Mouse (Mus musculus) kidney, postnatal 0 days (tissue): ENCODE data around the gene Bcat2. TPM values are rescaled to one million over a fixed set of nuclear protein-coding genes. Genes with fewer than 3 reads are reported as not detected.
A peak's percentile ranks its signal among the peaks of the same experiment; 100 is the strongest.

Source experiments
- ATAC-seq: fragments of 200-750 bp; cut with Nextera tagmentation; replicated peaks from 2 replicates; pipeline ENCODE4 v1.8.0; 2017; ENCODE audit warnings: low read depth, moderate number of reproducible peaks, moderate TSS enrichment, moderate library complexity; ENCODE audit not compliant: low FRiP score
- DNase-seq: peaks from one replicate; pipeline ENCODE4 v3.0.0-alpha.2; 2016; ENCODE audit warnings: low spot score
- H3K27ac ChIP-seq: fragments of 300-500 bp; sonication (generic); 2 replicates; pipeline ENCODE4 v1.5.1; 2014; ENCODE audit warnings: mild to moderate bottlenecking
- H3K27me3 ChIP-seq: fragments of 300-500 bp; sonication (generic); 2 replicates; pipeline ENCODE4 v1.6.1; 2014; ENCODE audit warnings: low read length, mixed read lengths; ENCODE audit not compliant: insufficient read depth
- H3K36me3 ChIP-seq: fragments of 300-500 bp; sonication (generic); 2 replicates; pipeline ENCODE4 v1.6.1; 2014; ENCODE audit warnings: low read length, mixed read lengths; ENCODE audit not compliant: insufficient read depth
- H3K4me1 ChIP-seq: fragments of 300-500 bp; sonication (generic); replicated peaks from 2 replicates; pipeline ENCODE4 v1.6.1; 2014; ENCODE audit warnings: antibody characterized with exemption, low read length, mixed read lengths; ENCODE audit not compliant: insufficient read depth
- H3K4me2 ChIP-seq: fragments of 300-500 bp; sonication (generic); 2 replicates; pipeline ENCODE4 v1.6.1; 2014; ENCODE audit warnings: mild to moderate bottlenecking, low read length, moderate library complexity, mixed read lengths
- H3K4me3 ChIP-seq: fragments of 300-500 bp; sonication (generic); replicated peaks from 2 replicates; pipeline ENCODE4 v1.5.1; 2014; ENCODE audit warnings: low read depth, low read length
- H3K9ac ChIP-seq: fragments of 300-500 bp; sonication (generic); 2 replicates; pipeline ENCODE4 v1.6.1; 2014; ENCODE audit warnings: low read depth, low read length
- H3K9me3 ChIP-seq: fragments of 300-500 bp; sonication (generic); replicated peaks from 2 replicates; pipeline ENCODE4 v1.6.1; 2016; ENCODE audit warnings: low read length, inconsistent platforms, mixed read lengths
- CTCF ChIP-seq: IDR thresholded peaks from 2 replicates; pipeline ENCODE4 v1.5.1; 2016; ENCODE audit warnings: antibody characterized with exemption, low read depth, mild to moderate bottlenecking, moderate library complexity
- WGBS: fragments of 180-500 bp; shearing (Covaris S2); extraction: QIAGEN DNeasy Blood & Tissue Kit; methylation state at CpG from one replicate; pipeline ENCODE4 v1.1.7; 2014; 5-methylcytosine and 5-hydroxymethylcytosine counted together
- polyA plus RNA-seq: library from polyadenylated mRNA; unstranded; fragments of >200 nt; fragmentation: Nextera tagmentation; extraction: Ambion mirVana; gene quantifications from 2 replicates; pipeline ENCODE4 v1.2.1, GENCODE M21; 2015

The Bcat2 gene
- polyA plus RNA-seq, 1 experiment from 2014 or later, result 92.7 TPM

DNA sequence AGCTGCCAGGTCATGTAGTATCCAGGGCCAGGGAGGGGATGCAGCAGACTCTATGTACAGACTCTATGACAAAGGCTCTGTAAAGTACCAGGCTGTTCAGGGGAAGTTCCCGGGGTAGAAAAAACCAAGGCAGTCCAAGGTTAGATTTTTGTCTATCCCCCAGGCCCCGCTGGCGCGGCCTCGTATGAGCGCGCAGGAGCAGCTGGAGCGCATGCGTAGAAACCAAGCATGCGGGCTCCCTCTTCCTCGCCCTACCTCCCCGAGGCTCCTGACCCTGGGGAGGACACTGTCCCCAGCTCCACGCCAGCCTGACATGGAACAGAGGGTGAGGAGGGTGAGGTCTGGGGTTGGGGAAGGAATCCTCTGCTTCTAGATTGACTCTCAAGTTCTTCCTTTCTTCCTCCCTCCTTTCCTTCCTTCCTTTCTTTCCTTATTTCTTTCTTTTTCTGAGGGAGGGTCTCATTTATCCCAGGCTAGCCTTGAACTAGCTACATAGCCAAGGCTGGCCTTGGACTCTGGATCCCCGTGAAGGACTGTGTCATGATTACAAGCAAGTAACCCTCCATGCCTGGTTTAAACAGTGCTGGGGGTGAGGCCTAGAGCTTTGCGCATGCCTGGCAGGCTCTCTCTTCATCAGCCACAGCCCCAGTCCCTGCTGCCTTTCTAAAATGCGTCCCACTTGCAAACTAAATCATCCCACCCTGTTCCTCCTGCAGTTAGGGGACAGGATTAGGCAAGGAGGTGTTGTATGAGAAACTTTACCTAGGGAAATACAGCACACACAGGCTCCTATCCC lies 20.1 kb upstream of the Bcat2 start:
- no peak for TF ChIP-seq CTCF

GRCm38 (mm10) chr7:45550821-45551511 lies 19.0 kb upstream of the Bcat2 start:
- Histone ChIP-seq H3K27me3 (no peaks in the 10 kb centered on the region), H3K4me2 (no peak overlapping the region), H3K4me3 (no peak overlapping the region), H3K36me3 (no peaks in the 10 kb centered on the region), H3K9ac (no peak overlapping the region), H3K4me1 (no peaks in the 10 kb centered on the region), H3K27ac (no peak overlapping the region), H3K9me3 (no peaks in the 10 kb centered on the region)
- WGBS, result 68% methylated on average over 11 of the region's 11 CpGs
- no peak for ATAC-seq
- TF ChIP-seq CTCF, result no peak
- no peak for DNase-seq

More for the DNA sequence above, 20.1 kb upstream of the Bcat2 start:
- ATAC-seq (no peak), DNase-seq (no peak)
- Histone ChIP-seq H3K36me3 (no peaks in the 10 kb centered on the region), H3K4me2 (no peak overlapping the region), H3K4me1 (no peaks in the 10 kb centered on the region), H3K4me3 (no peak overlapping the region), H3K27me3 (no peaks in the 10 kb centered on the region), H3K9ac (no peak overlapping the region), H3K27ac (no peak overlapping the region), H3K9me3 (no peaks in the 10 kb centered on the region)
- 87% methylated on average over 16 of the region's 16 CpGs for WGBS

GRCm38 (mm10) chr7:45551512-45551883 lies 18.5 kb upstream of the Bcat2 start:
- no peak overlapping the region for H3K27ac ChIP-seq
- no peaks in the 10 kb centered on the region for H3K9me3 ChIP-seq
- DNase-seq, result no peak
- no peak for ATAC-seq
- no peaks in the 10 kb centered on the region for H3K27me3 ChIP-seq
- H3K4me3 ChIP-seq, result no peak overlapping the region
- no peaks in the 10 kb centered on the region for H3K36me3 ChIP-seq
- no peak overlapping the region for H3K9ac ChIP-seq
- H3K4me1 ChIP-seq, result no peaks in the 10 kb centered on the region
- 85% methylated on average over 8 of the region's 8 CpGs for WGBS
- H3K4me2 ChIP-seq, result no peak overlapping the region
- TF ChIP-seq CTCF, result no peak

GRCm38 (mm10) chr7:45553519-45553918 lies 16.4 kb upstream of the Bcat2 start:
- Histone ChIP-seq H3K36me3 (no peaks in the 10 kb centered on the region), H3K4me1 (no peaks in the 10 kb centered on the region), H3K4me2 (no peak overlapping the region), H3K9me3 (no peaks in the 10 kb centered on the region), H3K4me3 (no peak overlapping the region), H3K9ac (no peak overlapping the region), H3K27me3 (no peaks in the 10 kb centered on the region), H3K27ac (peak overlapping the region; percentile 36; the same call in 1 of the 2 replicates)
- ATAC-seq (no peak), DNase-seq (no peak)
- WGBS, result 72% methylated on average over 8 of the region's 8 CpGs
- TF ChIP-seq CTCF, result no peak

- WGBS, result 97% methylated on average over 2 of the region's 2 CpGs
- H3K4me3 ChIP-seq, result no peak overlapping the region
- H3K4me2 ChIP-seq, result no peak overlapping the region
- H3K9me3 ChIP-seq, result no peaks in the 10 kb centered on the region
- no peaks in the 10 kb centered on the region for H3K27me3 ChIP-seq
- no peak for TF ChIP-seq CTCF
- H3K4me1 ChIP-seq, result no peaks in the 10 kb centered on the region
- DNase-seq (no peak), ATAC-seq (no peak)
- H3K9ac ChIP-seq, result no peak overlapping the region
- H3K36me3 ChIP-seq, result no peaks in the 10 kb centered on the region
- H3K27ac ChIP-seq, result peak overlapping the region; percentile 36; the same call in 1 of the 2 replicates
Measured at GRCm38 (mm10) chr7:45553990-45554389, 16.0 kb upstream of the Bcat2 start.

DNA sequence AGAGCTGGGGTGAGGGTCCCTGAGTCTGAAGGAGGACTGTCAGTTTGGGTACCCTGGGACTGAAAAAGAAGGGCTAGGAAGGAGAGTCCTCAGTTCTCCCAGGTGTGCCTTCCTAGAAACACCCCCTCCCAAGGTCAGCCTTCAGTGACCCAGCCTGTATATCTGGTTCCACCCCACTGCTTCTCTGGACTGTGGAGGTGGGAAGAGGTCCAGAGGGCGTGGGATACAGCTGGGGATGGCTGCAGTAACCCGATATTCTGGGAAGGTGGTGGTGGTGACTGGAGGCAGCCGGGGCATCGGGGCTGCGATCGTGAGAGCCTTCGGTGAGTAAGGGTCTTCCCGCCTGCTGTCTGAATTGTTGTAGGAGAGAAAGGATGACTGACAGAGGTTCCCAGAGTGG lies 15.2 kb upstream of the Bcat2 start, which contains the start of gene Hsd17b14:
Hsd17b14 (plus strand) TSS at position 150 of the 400 bp plus-strand sequence.
- no peak for TF ChIP-seq CTCF
- DNase-seq (peak; percentile 43), ATAC-seq (peak; percentile 69)
- 8% methylated on average over 8 of the region's 8 CpGs for WGBS
- no peaks in the 10 kb centered on the region for H3K27me3 ChIP-seq
- H3K9me3 ChIP-seq, result no peaks in the 10 kb centered on the region
- peak within 1 kb of the TSS; percentile 36 for H3K27ac ChIP-seq
- H3K36me3 ChIP-seq, result no peaks in the 10 kb centered on the region
- H3K4me2 ChIP-seq, result no peak within 1 kb of the TSS
- no peaks in the 10 kb centered on the region for H3K4me1 ChIP-seq
- no peak within 1 kb of the TSS for H3K4me3 ChIP-seq
- H3K9ac ChIP-seq, result no peak within 1 kb of the TSS
